Mouse (Mus musculus) left cerebral cortex, postnatal 14 days (tissue): ENCODE measurements around the gene Zdhhc8. TPM values are rescaled to one million over a fixed set of nuclear protein-coding genes. Genes with fewer than 3 reads are reported as not detected.
A peak's percentile ranks its signal among the peaks of the same experiment; 100 is the strongest.
"Not testable (repeated sequence)": the region's sequence is repeated elsewhere in the genome, so short reads cannot be mapped to it uniquely, and the experiment has no call there.

ENCODE experiments used
- DNase-seq, 2 experiments: peaks; one replicate each; pipeline ENCODE4 v3.0.0; 2021 to 2022; ENCODE audit warnings: low spot score in 2 of 2, mixed read lengths in 1 of 2
- intact Hi-C: fragments of 180-260 bp; cut with DNase I; formaldehyde crosslinking; loops from one replicate; pipeline ENCODE4 v1.15.1; 2025
- total RNA-seq, 2 experiments: library from RNA; stranded (reverse); gene quantifications; 2 replicates each; pipeline ENCODE4 v1.2.3; 2021

Gene Zdhhc8
- total RNA-seq, 2 experiments from 2014 or later, result 151 to 155 TPM

DNA sequence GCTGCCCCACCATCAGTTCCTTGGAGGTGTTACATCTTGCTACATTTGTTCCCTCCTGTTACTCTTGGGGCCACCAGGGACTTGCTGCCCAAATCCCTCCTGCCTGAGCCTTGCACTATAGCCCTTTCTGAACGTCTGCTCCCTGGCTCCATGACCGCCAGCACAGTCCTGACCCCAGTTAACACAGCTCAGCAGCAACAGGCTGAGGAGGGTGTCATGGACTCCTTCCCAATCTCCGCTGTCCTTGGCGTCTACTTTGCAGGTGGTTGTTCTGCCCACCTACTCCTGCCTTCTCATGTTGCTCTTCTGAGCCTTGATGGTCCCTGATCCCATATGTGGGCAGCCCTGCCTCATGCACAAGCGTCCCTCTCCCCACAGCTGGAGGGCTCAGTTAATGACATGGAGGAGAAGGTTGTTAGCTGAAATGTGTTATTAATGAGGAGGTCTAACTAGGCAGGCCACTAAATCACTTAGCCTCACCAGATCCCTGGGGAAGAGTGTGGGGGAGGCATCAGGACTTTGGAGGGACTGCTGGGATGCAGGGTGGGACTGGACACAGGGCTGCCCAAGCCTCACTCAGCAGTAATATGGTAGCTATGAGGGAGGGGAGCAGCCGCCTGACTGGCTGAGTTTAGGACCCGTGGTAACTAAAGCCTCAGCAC, 31.4 kb downstream of the Zdhhc8 start:
- intact Hi-C loops, result no loop called here
- DNase-seq, result no peak

DNA sequence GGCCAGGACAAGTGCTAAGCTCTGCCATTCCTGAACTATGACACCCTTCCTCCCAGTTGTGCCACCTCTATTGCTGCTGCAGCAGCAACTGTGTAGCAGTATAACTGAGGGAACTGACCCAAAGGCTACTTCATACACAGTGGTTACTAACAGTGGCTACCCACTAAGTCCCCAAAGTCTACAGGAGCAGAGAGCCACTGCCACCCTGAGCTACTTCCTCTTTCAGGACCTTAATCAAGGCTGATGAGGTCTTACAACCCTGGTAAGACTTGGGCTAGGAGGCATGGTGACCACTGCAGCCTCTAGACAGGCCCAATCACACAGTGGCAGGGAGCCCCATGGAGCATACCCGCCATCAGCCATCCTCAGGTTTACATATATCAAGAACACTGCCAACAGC, 32.9 kb downstream of the Zdhhc8 start:
- intact Hi-C loops, result no loop called here
- no peak for DNase-seq

DNA sequence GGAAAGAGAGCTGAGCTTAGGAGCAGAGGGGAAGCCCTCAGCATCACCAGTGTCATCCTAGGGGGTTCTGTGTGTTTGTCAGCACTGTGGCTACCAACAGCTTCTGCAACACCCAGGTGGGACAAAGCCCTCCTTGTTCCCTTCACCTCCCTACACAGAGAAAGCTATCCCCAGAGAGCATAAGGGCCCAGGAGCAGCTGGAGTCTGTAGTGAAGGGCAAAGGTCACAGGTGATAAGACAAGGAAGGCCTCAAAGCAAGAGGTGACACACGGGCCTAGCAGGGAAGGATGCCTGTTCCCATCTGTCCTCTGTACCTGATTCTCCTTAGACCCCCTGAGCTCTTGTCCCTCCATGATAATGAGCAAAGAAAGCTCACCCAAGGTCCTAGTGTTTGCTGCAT, 33.3 kb downstream of the Zdhhc8 start:
- intact Hi-C loops, result no loop called here

DNA sequence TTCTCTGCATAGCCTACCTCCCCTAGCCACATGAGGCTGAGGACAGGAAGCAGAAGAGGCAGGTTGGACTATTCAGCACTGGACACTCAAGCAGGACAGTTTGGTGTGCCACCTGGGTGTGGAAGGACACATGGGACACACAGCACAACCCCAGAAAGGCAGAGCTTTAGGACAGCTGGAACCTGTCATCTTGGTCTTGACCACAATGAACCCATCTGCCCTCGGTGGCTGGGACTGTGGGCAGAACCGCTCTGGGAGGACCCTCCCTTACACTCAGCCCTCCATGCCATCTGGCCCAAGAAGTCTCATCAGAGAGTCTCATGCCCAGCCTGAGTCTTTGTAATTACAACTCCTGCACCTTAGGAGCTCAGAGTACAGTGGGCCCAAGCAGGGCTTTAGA, 34.9 kb downstream of the Zdhhc8 start:
- no peak for DNase-seq
- intact Hi-C loops, result no loop called here

More for the DNA sequence above, 33.3 kb downstream of the Zdhhc8 start:
- DNase-seq, result no peak

DNA sequence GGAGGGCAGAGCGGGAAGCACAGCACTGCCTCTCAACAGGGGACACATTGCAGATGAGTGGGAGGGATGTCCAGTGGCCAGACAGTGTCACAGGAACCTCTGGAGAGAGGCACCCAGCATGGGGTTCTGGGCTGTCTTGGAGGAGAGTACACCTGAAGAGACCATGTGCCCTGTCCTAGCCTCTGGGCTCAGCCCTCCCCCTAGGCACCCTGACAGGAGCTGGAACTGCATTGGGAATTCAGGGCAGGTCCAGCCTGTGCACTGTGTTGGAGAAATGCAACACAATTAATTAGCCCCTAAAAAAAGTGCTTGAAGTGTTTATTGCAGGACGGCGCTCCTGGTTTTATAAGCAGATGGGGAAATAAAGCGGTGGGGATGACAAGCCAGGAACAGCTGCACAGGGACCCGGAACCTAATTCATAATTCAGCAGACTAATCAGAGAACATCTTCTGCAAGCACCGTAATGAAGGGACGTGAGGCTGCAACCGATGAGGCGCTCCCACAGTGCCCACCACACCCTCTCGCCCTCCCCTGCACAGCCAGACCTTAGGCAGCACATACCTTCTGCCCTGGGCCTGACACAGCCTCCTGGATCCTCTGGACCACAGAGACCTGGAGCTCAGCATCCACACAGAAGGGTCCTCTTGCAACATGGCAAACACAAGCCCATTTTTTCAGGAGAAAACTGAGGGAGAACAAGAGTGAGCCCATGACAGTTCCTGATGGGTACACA, 36.4 kb downstream of the Zdhhc8 start:
- no peak for DNase-seq
- intact Hi-C loops, result no loop called here

DNA sequence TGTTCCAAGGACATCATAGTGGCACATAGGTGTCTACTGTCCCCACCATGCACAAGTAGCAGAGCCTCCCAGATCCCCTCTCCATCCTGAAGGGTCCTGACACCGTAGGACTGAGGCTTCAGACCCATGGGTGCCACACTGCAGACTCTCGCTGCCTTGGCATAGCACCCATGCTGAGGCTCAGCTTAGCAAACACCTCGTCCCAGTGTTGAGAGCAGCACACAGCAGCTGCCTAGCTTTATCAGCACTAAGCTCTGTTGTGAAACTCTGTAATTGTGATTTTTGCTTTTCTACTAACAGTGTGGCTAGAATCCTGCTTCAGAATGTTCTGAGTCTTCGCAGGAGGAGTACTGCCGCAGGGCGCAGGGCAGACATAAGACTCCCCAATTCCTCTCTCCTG, 37.1 kb downstream of the Zdhhc8 start:
- DNase-seq, result peak in 1 of 2 experiments; percentile 66
- intact Hi-C loops, result no loop called here

DNA sequence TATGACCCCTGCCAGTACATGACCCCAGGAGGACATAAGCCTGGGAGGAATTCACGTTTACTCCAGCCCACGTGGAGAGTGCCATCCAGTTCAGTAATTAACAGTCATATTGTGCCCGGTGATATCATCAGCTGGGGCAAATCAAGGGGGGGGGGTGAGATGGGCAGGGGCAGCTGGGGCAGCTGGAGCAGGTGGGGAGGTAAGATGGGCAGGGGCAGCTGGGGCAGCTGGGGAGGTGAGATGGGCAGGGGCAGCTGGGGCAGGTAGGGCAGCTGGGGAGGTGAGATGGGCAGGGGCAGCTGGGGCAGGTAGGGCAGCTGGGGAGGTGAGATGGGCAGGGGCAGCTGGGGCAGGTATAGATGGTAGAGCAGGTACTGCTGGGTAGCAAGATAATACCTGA, 39.4 kb downstream of the Zdhhc8 start:
- intact Hi-C loops, DNase-seq: not testable (repeated sequence)

DNA sequence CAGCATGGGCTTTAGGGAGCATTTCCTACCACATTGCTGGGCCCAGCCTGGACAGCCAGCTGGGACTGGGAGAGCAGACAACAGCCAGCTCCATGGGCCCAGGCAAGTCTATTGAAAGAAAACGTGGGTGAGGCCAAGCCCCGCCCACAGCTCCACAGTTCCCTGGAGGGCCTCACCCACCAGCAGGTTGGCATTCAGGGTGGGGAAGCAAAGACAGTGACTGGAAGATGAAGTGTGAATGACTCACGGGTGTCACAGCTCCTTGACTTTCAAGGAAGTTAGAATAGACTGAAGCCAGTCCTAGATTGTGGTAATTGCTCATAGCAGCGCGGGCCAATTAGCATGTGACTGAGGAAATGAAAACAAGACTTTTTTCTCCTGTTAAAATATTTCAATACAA, 39.9 kb downstream of the Zdhhc8 start:
- peak; percentile 71 to 84 for DNase-seq
- intact Hi-C loops, result no loop called here

DNA sequence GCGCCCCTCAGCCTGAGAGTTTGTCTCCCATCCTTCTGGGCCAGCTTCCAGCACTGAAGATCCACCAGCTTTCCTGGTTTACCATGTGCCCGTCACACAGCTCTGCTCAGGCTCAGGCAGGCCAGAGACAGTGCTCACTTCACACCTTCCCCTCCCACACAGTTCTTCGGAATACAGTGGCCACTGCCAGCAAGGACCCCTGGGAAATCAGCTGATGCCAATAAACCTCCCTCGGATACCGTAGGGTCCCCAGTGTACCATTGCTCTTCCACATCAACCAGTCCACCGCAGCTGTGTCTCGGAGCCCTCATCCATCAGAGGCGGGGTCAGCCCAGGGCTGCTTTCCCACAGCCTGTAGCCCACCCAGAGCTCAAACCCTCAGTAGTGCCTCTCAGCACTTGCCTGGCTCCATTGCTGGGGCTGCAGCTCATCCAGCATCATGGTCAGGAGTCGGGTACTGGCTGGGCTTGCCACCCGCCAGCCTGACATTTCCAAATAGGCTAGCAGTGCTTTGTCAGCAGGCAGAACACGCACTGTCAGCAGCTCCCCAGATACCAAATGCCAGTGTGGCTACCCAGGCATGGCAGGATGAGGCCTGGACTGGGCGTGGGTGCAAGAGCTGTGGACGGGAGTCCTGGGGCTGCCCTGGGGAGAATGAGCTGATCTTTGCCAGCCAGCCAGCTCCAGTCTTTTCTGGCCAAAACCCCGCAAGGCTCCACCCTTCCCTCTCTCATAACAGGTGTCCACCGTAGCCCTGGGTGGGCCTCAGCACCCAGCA, 40.5 kb downstream of the Zdhhc8 start:
- intact Hi-C loops, result no loop called here
- no peak for DNase-seq

DNA sequence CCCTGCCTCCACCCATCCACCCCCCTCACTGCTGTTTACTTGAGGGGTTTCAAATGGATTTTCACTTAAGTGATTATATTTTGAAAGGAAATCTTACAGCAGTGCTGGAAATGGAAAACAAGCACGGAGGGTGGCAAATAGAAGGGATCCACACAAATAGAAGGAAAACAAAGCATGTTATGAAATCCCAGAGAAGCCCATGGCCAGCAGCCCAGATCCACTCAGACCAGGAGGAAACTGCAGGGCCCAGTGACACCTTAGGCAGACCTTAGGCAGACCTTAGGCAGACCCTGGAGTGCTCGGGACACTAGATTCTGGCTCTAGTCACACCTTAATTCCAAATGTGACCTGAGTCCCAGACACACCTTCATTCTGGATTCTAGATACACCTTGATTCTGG, 43.9 kb downstream of the Zdhhc8 start:
- no peak for DNase-seq
- intact Hi-C loops, result no loop called here

DNA sequence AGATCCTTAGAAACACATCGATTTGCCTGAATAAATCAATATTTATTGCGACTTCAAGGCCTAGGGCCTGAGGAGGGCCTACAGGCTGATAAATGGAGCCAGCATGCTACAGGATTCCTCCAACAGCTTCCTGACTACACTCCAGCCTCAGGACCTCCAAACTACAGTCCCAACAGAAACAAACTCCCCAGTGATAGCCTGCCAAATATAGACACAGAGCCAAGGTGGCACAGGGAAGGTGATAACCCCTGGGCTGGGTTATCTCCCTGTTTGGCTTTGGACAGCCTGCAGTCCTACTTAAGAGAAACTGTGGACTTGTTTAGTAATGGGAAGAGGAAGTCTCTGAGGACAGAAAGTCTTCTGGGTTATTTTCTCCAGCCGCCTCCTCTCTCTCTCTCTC, 47.7 kb downstream of the Zdhhc8 start:
- intact Hi-C loops, result no loop called here
- no peak for DNase-seq

DNA sequence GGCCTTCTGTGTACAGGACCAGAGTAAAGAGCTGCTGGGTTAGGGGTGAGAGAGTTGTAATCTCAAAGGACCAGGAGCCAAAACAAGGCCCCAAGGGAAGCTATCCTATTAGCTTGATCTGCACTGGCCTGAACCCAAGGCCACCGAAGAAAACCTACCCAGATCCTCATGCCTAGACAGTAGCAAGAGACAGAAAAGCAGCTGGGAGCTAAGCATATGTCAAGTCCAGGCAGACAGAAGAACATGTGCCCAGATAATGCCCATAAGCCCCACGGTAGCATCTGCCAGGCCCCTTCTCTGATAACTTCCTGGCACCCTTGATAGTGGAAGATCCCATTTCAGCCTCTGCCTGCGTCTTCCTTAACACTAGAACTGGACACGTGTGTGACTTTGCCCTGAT, 48.1 kb downstream of the Zdhhc8 start:
- intact Hi-C loops, result no loop called here
- DNase-seq, result no peak

DNA sequence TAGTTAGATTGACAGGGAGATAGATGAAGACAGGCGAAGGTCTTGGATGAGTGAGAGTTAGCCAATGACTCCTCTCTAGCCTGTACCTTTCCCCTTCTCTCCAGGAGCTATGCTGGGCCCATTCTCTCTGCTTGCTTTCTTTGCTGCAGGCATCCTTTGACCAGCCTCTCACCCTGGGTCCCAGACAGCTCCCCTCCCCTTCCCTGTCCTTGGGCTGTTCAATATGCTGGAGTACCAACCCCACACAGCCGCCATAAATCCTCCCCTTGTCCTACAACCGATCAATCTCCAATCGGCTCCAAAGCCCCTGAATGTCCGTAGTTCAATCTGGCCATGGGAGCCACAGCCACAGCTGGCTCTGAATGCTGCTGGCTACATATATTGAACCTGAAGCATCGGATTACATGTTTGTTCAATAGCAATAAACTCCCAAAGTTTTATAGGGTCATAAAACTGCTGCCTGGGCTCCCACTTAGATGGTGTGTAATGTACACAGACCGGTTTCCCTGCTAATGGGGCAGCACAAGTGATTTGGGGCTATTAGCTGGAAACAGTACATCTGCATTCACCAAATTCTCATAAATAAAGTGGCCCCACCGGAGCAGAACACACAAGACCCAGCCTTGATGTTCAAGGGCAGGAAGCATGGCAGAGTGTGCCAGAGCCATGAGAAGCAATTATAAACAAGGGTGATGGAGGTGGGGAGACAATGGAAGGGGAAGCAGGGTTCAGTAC, 49.1 kb downstream of the Zdhhc8 start:
- intact Hi-C loops, result no loop called here
- DNase-seq, result no peak

DNA sequence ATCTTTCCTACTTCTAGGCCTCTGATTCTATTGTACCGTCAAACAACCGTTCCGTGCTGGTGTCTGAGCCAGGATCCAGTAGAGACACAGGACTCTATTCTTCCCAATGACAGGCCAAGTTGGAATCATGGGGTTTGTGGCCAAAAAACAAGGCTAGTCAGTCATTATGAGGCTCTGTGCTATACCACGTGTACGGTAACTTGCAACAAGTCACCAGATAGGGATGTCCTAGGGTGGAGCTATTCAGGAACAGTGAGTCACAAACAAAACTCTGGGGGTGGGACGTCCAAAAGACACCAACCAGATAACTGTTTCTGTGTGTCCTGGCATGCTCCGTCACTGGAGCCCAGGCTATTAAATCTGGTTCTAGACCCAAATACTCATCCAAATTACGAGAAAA, 52.2 kb downstream of the Zdhhc8 start:
- DNase-seq, result no peak
- intact Hi-C loops, result no loop called here

DNA sequence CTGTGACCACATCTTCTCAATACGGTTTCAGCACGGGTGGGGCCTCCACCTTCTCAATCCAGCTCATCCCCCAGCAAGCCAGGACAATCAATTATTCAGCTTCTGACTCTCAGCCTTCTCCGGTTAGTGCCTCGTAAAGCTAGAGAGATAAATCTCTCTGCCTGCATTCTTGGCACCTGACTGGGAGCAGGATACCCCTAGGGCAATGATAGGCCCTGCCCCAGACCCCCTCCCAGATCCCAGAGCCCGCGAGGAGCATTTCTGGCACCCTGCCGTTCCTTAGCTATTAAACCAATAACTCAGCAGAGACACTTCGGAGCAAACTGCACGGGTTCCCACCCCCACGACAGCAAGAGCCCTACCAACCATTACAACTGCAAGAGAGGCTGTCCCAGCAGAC, 53.5 kb downstream of the Zdhhc8 start:
- DNase-seq, result no peak
- intact Hi-C loops, result no loop called here

DNA sequence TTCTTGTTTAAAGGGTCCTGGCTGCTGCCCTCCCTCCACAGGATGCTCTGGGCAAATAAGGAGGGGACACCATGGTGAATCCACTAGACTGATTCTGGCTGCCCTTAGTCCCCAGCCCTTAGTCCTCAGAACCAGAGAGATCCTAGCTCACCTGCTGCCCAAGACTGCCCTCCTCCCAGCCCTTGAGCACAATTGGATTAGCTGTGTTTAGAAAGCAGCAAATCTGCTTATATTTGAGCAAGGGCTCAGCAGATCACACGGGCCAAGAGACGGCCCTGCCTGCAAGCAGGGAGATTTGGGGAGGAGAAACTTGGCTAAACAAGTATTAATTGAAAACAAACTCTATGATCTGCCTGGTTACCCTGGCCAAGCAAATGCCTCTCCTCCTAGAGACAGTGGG, 55.3 kb downstream of the Zdhhc8 start:
- intact Hi-C loops, result loop anchor here (5.0 kb wide), 1 partner anchor 33 kb away; no protein-coding TSS in a partner anchor

DNA sequence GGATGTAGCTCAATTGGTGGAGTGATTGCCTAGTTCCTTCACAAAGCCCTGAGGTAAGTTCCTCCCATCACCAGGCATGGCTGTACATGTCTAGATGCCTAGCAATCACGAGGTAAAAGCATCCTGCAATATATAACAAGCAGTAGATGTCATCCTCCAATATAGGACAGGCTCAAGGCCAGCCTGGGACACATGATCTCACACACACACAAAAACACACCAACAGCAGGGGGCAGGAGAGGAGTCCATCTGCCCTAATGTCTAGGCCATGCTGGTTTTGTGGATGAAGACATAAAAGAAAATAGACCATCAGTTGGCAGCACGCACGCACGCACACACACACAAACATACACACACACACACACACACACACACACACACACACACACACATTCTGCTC, 58.2 kb downstream of the Zdhhc8 start:
- DNase-seq, result no peak
- intact Hi-C loops, result loop anchor here (5.0 kb wide), 1 partner anchor 36 kb away; no protein-coding TSS in a partner anchor

More for the DNA sequence above, 55.3 kb downstream of the Zdhhc8 start:
- no peak for DNase-seq

DNA sequence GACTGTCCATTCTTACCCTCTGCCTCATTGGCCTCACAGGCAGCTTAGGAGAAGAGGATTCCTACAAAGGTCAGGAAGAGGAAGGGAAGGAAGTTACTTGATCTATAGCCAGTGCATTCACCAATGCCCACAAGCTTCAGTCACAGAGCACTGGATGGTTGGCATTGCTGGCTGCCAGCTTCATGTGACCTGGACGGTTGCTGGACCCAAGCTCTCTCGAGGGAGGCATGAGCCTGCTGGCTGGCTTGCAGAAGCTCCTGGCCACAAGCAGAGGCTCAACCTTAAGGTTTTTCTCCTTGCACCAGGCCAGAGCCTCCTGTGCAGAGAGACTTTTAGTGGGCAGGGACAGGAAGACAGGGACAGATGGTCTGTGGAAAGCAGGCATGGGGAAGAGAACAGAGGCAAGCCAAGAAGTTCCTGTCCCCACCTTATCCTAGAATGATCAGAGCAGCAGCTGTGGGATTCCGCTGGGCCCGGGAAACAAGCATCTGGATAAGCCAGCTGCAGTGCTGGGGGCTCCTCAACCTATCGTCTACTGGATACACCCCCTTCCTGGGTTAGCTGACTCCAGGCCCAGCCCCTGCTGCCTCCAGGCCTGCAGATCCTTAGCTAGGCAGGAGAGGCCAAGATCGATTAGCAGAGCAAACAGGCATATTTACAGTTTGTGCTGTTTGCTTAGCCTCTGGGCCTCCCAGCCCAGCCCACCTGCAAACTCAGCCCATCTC, 59.0 kb downstream of the Zdhhc8 start:
- DNase-seq, result no peak

DNA sequence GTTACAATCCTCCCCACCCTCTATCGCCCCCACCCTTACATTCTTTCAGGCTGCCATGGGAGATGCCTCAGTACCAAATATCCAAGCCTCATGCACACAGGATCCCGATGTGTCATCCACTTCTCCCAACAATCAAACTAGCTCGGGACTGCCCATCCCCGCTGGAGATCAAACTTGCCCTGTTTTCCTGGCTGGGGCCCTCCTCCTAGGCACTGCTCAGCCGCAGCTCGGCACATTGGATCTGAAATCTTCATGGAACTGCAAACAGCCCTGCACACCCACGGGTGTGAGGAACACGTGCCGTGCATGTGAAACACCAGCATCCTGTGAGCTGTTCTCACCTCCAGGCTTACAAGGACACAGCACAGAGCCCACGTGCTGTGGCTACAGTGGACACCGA, 61.1 kb downstream of the Zdhhc8 start:
- intact Hi-C loops, result no loop called here
- peak; percentile 66 to 84 for DNase-seq

More for the DNA sequence above, 59.0 kb downstream of the Zdhhc8 start:
- intact Hi-C loops, result loop anchor here (5.0 kb wide), 1 partner anchor 36 kb away; no protein-coding TSS in a partner anchor
